ENCODE assay signal across 8 mouse cellular contexts in genomic region chr1:18058211-18058971, GRCm38 (mm10).
DNase-seq lines count a peak whose midpoint lies in the region; ATAC-seq lines count a peak whose summit lies in the region.

No protein-coding gene starts in this region.

- peak overlapping the region; percentile 70 for H3K4me3 ChIP-seq in hindbrain, embryonic 14.5 days (replicated peaks; ENCODE audit: low read length)

- ATAC-seq in hindbrain, embryonic 14.5 days (ENCODE audit: low FRiP score) = peak; percentile 82

- H3K9me3 ChIP-seq in hindbrain, embryonic 14.5 days (ENCODE audit: control insufficient read depth, low read length) = no peaks in the 10 kb centered on the region

- WGBS in hindbrain, embryonic 14.5 days = under 1% methylated on average over 76 of the region's 77 CpGs

- H3K4me1 ChIP-seq in hindbrain, embryonic 14.5 days (replicated peaks; ENCODE audit: control insufficient read depth, insufficient read depth, low read length) = peaks cover 15% of the 10 kb centered on the region; the same call in 1 of the 2 replicates

- H3K27ac ChIP-seq in hindbrain, embryonic 14.5 days = peak overlapping the region; percentile 6; the same call in 1 of the 2 replicates

- H3K4me2 ChIP-seq in hindbrain, embryonic 14.5 days (replicated peaks) = peak overlapping the region; percentile 87

- H3K27me3 ChIP-seq in hindbrain, embryonic 14.5 days (ENCODE audit: control insufficient read depth, insufficient read depth, low read length) = peaks cover 46% of the 10 kb centered on the region

- peak overlapping the region; percentile 76 for H3K9ac ChIP-seq in hindbrain, embryonic 14.5 days

- peak; percentile 8 to 16 for DNase-seq in kidney, postnatal 4 days
- DNase-seq in kidney, postnatal 14 days = no peak
- DNase-seq in embryo, embryonic 11 days = peak; percentile 68
- peak; percentile 58 for DNase-seq in hindbrain, embryonic 14.5 days (ENCODE audit: low spot score)
- peak; percentile 10 for DNase-seq in liver
- DNase-seq in right cerebral cortex, postnatal 10 days (ENCODE audit: low spot score in 2 of 2) = peak; percentile 33 to 53
- no peak for DNase-seq in urinary bladder, postnatal 4 days (ENCODE audit: low spot score in 2 of 2)
- no peak for DNase-seq in kidney, adult 9 months

- H3K36me3 ChIP-seq in hindbrain, embryonic 14.5 days (replicated peaks; ENCODE audit: control insufficient read depth, insufficient read depth) = no peaks in the 10 kb centered on the region

Comparison
In these comparisons a context has a peak if more than half of its experiments do, and no peak if none do; other contexts are left out.
1. DNase-seq: peak in kidney, postnatal 4 days (2 of 2), embryo, embryonic 11 days (single experiment), hindbrain, embryonic 14.5 days (single experiment), liver (single experiment) and right cerebral cortex, postnatal 10 days (2 of 2); none in kidney, postnatal 14 days (single experiment), urinary bladder, postnatal 4 days (0 of 2) and kidney, adult 9 months (single experiment).